Mouse (Mus musculus) c-Kit-positive CD71-negative TER-119-negative erythroid progenitor cells, embryonic 14.5 days (primary cell): ENCODE results near the gene Nat8f2.
"Not testable (repeated sequence)": the region's sequence is repeated elsewhere in the genome, so short reads cannot be mapped to it uniquely, and the experiment has no call there.

Source experiments
- DNase-seq: peaks from one replicate; pipeline ENCODE4 v3.0.0-alpha.2; 2013; ENCODE audit warnings: low read depth

Nat8f2 gene

GRCm38 (mm10) chr6:85863840-85864239, 5.1 kb downstream of the Nat8f2 start:
- DNase-seq: no peak

DNA sequence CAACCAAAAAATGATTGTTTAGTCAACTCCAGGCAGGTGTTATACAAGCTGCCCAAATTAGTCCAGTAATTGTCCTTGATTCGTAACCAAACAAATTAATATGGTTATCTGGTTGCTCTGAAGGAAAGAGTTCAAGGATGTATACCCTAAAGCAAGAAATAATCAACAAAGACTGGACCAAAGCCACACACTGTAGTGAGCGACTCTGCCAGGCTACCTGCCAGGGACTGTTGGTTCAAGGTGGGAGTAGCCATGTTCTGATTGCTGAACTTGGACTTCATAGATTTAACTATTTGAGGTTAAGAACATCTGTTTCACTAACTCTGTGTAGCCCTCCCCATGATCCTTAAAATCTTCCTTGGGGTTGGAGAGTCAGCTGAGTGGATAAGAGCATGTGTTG, 5.8 kb downstream of the Nat8f2 start:
- no peak for DNase-seq

DNA sequence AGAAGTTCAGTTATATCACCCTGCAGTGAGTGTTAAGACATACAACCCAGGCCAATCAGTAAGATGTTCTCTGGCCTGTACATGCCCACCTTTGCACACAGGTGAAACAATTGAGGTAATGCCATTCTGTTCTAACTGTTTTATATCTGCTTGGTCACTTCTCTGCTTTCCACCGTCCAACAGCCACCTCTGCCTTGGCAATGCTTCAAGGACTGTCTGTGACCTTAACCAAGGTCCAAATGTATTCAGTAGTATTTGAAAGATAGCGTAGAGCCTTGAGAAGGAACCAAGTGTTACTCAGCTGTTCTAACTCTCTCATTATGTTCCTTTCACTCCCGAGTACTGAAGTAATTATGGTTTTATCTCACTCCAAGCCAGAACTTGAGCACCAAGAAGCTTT, 6.4 kb downstream of the Nat8f2 start:
- no peak for DNase-seq

GRCm38 (mm10) chr6:85861247-85861646, 7.7 kb downstream of the Nat8f2 start:
- DNase-seq: no peak

DNA sequence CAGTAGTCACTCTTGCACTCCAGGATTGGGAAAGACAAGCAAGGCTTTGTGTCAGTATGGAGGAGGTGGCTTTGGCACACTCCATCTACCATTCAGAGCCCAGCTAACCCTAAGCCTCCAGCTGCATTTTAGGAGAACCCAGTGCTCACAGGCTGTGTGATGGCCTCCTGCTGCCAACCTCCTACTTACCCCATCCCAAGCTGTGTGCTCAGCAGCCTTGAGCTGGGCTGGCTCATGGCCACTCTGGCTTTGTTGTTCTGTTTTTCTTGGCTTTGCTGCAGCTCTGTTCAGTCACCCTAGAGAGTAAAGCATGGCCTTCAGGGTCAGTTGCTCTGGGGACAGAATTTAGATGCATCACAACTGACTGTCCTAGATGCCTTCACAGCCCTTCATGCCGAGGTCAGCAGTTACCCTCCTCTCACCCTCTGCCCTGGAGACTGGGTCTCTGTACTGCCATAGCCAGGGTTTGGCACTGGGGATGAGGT, 12.7 kb downstream of the Nat8f2 start:
- no peak for DNase-seq

- no peak for DNase-seq
These were observed 15.5 kb downstream of the Nat8f2 start for GRCm38 (mm10) chr6:85853481-85853880.

DNA sequence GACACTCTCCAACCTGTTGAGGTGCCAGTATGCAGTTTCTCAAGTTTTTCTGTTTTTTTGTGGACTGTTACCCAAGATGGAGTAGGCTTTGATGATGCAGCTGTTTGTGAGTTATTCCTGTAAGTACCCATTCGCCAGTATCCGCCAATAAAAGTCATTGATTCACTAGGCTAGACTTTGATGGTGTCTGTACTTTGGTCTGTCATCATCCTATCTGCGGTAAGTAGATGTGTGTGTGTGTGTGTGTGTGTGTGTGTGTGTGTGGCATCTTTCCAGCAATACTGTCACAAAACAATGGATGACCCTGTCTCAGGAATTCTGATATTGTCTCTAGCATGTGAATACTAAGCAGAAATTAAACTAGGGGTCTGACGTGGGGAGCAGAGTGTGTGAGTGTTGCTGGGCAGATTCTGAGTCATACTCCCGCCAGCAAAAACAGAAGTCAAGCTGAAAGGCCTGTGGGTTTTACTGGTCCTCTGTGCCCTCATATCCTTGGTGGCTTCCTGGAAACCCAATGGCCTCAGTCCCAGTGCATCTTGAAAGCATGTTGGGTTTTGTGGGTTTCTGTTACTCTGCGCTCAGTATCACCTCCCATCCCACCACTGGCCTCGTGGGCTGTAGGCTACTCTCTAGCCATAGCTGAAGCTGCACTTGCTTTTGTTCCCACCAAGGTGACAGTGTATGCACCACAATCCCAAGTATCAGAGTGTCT, 17.7 kb downstream of the Nat8f2 start:
- DNase-seq: no peak

- no peak for DNase-seq
These were observed 19.7 kb downstream of the Nat8f2 start for GRCm38 (mm10) chr6:85849240-85849639.

DNA sequence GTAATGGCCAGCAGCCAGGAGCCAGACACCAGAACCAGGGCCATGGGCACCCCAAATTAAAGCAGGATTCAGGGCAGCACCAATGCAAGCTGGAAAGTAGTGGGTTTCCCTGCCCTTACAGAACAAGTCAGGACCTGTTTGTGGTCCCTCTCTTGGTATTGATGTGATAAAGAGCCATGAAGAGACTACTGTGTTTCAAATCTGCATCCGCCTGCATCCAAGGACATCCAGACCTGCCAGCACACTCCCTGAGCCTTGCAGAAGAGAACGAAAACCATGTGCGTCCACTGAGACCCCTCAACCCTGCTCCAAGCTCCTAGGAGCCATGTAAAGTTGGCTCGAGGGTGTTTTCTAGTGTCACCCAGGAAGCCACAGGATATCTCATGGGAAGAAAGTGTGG, 20.8 kb downstream of the Nat8f2 start:
- DNase-seq: no peak

GRCm38 (mm10) chr6:85846921-85847320, 22.0 kb downstream of the Nat8f2 start:
- no peak for DNase-seq

GRCm38 (mm10) chr6:85843677-85844458, 25.1 kb downstream of the Nat8f2 start:
- not testable (repeated sequence) for DNase-seq

- DNase-seq: no peak
These were observed 29.0 kb downstream of the Nat8f2 start for GRCm38 (mm10) chr6:85839982-85840381.

- no peak for DNase-seq
These were observed 30.3 kb downstream of the Nat8f2 start for GRCm38 (mm10) chr6:85838674-85839073.

- DNase-seq: not testable (repeated sequence)
These were observed 31.7 kb downstream of the Nat8f2 start for GRCm38 (mm10) chr6:85837307-85837706.

DNA sequence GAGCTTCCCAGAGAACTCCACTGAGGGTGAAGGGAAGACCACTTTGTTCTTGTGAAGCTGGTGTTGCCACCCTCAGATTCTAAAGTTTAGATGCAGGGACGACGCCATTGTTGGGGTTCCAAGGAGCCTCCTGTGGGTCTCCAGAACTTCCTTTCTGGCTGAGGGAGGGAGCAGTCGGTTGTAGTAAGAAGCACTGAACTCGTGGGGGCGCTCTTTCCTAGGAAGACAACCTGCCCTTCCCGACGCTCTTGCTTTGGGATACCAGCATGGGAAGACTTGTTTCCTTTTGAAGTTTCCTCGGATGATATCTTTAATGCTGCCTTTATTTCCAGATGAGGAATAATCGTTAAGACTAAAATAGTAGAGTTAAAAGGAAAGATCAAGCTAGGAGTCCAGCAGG, 32.1 kb downstream of the Nat8f2 start:
- DNase-seq: peak; percentile 8

DNA sequence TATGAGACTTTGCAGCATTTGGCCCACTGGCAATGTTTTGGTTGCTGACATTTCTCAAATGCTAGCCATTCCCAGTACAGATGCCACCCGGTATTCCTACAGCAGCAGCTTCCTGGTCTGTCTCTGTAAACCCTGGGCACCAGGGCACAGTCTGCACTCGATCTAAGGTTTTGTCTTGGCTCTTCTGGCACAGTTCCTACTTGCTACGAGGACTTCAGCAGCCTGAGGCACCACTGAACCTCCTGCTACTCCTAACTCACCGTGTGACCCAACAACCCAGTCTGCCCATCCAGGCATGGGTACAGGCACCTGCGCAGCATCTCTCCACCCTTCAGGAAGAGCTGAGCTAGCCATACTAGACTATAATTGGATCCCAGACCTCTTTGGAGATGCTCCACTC, 32.9 kb downstream of the Nat8f2 start:
- DNase-seq: not testable (repeated sequence)

DNA sequence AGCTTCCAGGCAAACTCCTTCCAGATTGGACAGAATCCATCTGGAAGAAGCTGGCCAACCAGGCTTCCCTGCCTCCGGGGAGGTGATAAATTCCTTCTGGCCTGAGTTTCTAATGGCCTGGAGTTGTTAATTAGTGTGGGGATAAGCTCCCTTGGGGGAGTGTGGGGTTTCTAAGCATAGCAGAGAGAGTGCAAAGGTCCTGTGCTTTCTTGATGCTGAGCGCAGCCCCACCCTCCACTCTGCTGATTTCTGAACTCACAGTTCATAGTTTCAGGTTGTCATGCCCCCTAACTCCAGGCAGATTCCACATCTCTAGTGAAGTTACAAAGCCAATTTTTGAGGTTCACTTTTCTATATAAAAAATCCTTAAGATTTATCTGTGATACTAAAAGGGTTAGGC, 33.9 kb downstream of the Nat8f2 start:
- not testable (repeated sequence) for DNase-seq

DNA sequence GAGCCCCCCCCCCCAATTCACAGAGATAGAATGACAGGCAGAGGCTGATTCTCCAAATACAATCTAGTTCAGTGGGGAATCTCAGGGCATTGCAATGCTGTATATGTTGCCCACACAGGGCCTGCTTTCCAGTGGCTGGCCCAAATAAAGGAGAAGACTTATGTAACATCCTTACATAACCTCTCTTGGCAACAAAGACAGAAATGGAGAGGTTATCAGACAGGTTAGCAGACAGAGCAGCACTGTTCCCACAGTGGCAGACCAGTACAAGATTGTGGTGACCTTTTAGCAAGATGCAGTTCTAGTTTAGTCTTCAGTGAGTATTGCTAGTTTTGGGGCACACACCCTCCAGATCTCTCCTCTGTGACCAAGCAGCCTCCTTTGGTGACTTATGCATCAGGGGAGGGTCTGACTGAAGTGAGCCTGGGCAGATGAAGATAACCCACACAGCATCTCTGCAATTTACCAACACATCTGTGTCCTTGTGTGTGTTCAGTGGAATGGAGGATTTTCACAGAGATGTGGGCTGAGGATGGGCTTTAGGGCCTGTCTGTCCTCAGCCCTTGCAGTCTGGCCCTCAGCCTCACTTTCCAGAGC, 34.4 kb downstream of the Nat8f2 start:
- DNase-seq: not testable (repeated sequence)

- DNase-seq: no peak
These were observed 37.1 kb downstream of the Nat8f2 start, which contains the start of gene Nat8 for GRCm38 (mm10) chr6:85831796-85832321. TSS of gene Nat8 (minus strand) at chr6:85832082.

GRCm38 (mm10) chr6:85829462-85829861, 39.5 kb downstream of the Nat8f2 start:
- no peak for DNase-seq

DNA sequence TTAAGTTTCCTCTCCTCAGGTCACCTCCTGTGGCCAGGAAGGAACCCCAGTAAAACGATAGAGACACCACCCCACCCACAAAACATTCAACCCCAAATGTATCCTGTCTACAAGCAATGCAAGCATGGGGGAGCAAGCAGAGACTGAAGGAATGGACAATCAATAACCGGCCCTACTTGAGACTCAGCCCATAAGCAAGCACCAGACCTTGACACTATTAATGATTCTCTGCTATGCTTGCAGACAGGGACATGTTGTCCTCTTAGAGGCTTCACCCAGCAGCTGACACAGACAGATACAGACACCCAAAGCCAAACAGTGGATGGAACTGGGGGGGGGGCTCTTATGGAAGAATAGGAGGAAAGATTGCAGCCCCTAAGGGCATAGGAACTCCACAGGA, 43.1 kb downstream of the Nat8f2 start:
- DNase-seq: no peak

DNA sequence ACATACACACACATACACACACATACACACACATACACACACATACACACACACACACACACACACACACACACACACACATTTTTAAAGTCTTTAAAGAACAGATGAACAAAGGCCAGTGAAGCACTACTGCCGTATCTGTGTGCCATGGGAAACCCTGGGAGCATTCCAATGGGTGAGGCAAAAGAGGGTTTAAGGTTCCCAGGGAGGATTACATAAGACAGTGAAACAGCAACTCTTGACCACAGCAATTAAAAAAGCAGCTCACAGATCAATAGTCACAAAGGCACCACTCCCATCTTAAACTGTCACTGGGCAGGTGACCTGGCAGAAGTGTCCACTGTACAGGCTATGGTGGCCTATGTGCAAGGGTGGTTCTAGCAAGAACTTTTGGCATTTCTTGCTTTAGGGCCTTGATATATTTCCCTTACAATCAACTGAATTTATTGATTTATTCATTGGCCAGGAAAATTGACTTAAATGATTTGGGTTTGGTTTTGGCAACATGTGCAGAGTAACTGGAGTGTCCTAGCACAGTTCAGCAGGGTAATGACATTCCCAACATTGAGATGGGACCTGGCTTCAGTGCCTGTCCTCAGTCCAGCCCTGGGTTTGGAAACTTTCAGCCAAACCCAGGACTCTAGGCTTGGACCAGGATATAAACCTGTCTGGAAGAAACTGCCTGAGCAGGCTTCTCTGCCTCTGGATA, 45.4 kb downstream of the Nat8f2 start:
- DNase-seq: no peak
